Mouse (Mus musculus) adipocyte (in vitro differentiated cells): ENCODE measurements around the gene Ccdc12.

Source experiments
- DNase-seq: peaks from one replicate; pipeline ENCODE4 v3.0.0-alpha.2; 2016; ENCODE audit warnings: low spot score

Ccdc12 gene

DNA sequence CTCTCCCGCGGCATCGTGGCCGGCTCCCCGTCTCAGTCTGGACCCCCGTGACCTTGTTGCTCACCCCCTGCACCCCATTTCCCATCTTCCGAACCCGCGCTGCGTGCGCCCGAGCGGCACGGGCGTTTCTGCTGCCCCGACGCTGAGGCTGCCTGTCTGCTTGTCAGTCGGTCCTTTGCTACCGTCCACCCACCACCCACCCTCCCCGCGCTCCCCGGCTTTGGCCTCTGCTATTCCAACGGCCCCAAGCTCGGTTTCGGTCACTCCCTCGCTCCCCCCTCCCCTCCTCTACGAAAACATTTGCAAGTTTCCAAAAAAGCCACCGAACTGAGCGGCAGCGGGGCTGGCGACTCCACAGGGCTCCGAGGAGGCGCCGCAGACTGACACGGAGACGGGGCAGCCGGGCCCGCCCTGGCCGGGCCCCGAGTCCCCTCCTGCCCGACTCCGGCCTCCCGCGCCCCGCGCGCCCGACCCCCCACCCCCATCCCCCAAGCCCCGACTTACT is 86.7 kb downstream of the Ccdc12 start:
- no peak for DNase-seq

GRCm38 (mm10) chr9:110743456-110744323 is 87.4 kb downstream of the Ccdc12 start:
- no peak for DNase-seq

DNA sequence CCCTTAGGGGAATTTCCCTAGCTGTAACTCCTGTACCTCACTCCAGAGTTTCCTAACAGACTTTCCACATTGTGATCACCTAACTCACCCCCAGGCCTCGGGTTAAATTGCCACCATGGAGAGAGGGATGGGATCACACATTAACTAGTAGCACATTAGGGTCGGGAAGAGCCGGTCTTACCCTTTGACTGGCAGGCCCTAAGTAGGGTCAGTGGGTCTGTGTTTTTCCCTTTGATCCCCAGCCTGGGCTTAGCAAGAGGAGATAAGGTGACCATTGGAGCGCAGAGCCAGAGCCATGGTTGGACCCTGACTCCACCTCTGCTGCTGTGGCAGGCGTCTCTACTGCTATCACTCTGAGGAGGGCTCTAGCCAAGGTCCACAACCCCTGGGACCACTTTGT is 89.4 kb downstream of the Ccdc12 start:
- no peak for DNase-seq

DNA sequence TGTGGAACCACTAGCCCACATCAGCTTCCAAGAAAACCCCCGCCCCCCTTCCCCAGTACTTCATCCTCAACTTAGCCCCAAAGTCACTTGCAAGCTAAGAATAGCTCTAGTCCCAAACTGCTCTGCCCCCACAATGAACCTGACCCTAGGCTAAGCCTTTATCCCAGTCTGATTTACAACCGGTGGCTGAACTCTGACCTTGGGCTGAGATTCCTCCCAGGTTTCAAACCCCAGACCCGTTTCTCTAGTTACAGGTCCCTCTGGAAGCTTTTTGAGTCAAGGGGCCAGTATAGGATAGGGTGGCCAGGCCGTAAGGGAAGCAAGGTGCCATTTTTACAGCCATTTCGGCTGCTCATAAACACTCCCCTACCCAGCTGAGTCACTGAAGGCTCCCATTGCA is 89.9 kb downstream of the Ccdc12 start:
- DNase-seq: no peak

DNA sequence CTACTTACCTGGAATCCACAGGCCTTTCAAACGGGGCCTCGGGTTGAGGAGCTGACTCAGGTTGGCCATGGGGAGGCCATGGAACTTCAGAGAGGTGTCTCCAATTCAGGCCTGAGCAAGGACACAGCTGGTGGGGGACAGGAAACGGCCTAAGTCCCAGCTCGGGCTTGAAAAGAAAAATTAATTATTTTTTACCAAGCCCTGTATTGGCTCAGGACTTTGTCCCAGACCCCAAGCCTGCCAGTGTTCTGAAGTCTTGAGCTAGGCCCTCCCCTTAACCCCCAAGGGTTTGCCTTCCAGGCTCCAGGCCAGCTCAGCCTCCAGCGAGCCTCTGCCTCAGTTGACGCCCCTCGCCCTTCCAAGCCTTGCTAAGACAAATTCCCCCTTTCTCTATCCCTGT is 90.7 kb downstream of the Ccdc12 start, which contains the start of gene Pth1r:
Pth1r (minus strand) TSS at position 185 of the 400 bp plus-strand sequence.
- no peak for DNase-seq

DNA sequence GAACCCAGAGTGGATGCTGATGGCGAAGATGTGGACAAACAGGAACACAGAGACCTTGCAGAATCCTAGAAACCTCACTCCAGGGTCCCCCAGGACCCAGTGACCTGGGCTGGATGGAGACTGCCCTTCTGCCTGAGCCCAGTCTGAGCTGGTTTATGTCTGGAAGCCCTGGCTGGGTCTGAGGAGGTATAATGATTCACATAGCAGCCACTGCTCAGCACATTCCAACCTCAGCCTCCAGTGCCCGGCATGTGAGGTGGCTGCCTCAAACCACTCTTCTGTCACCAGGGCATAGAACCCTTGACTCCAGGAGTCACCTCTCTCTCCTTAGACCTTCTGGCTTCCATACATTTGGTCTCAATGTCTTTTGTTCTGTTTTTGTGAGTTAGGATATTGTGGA is 92.1 kb downstream of the Ccdc12 start:
- no peak for DNase-seq

- no peak for DNase-seq
These were observed 94.3 kb downstream of the Ccdc12 start for GRCm38 (mm10) chr9:110750404-110751187.

DNA sequence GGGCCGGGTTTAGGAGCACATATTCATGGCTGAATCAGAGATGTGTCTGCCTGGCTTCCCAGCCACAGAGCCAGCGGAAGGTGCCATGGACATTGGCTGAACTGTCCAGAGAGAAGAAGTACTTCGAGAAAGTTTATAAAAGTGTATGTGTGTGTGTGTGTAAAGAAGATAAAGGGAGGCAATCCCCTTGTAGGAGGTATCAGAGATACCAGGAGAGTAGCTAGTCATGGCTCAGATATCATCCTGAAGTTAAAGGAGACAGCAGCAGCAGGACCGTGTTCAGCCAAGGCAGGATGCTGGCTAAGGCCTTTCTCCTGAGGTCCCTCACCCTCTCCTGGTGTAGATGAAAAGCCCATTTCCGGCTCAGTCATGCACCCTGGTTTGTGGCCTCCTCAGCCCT is 95.1 kb downstream of the Ccdc12 start:
- no peak for DNase-seq

DNA sequence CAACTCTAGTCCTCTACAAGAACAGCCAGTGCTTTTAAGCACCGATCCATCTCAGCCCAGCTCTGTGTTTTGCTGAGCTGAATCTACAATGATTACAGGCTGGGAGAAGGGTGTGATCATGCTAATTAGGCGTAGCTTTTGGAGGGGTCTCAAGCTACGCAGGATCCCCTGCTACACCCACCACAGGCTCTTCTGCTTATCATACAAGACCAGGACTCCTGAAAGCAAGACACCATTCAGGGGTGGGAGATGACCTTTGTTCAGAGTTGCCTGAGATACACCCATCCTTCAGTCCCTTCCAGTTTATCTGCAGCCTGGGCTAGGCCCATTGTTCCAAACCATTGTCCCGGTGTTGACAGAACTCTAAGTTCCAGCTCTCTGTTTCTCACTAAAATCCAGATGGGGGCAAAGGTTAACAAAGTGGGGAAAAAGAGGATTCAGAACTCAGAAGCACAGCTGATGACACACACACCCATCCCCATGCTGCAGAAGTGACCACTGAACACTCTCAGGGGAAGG is 96.7 kb downstream of the Ccdc12 start:
- DNase-seq: no peak

GRCm38 (mm10) chr9:110753773-110754172 is 97.5 kb downstream of the Ccdc12 start:
- DNase-seq: no peak

GRCm38 (mm10) chr9:110757816-110758215 is 101.5 kb downstream of the Ccdc12 start:
- DNase-seq: no peak

DNA sequence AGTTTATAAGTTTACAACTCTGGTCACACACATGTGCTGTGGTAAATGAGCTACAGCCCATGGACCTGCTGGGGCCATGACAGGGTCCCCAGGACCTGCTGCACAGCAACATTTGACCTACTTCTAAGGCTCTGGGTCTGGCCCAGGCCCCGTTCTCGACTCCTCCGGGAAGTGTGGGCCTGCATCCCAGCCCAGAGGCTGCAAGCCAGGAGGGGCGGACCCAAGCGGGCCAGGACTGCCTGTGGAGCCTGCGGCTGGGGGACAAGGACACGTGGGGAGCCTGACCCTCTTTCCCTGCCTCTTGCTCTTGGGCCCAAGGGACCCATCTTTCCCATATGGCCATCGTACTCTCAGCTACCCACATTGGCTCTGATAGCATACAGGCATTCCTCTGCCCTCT is 102.3 kb downstream of the Ccdc12 start:
- DNase-seq: peak; percentile 53

DNA sequence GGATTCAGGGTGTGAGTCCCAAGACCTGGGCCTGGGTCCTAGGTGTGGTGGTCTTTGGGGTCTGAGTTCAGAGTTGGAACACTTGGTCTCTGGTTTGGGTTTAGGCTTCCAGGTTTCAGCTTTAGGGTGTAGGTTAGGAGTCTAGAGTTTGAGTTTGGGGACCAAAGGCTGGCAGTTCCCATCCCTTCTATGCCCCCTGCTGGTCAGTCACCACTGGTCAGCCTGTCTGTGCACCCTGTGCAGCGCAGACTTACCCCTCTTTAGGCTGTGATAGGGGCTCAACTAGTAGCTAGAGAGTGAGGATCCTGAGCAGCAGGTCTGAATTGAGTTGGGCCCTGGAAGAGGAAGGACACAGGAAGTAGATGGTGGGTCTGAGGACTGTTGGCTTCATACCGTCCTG is 103.0 kb downstream of the Ccdc12 start:
- DNase-seq: peak; percentile 60

- no peak for DNase-seq
These were observed 104.6 kb downstream of the Ccdc12 start for GRCm38 (mm10) chr9:110760886-110761285.
